Mouse (Mus musculus) bone marrow, adult 2 months (tissue): ENCODE measurements around the gene Col25a1. TPM values are rescaled to one million over a fixed set of nuclear protein-coding genes. Genes with fewer than 3 reads are reported as not detected.

Source experiments
- H3K27ac ChIP-seq: fragments of 200-500 bp; 2 replicates; pipeline ENCODE4 v1.5.1; 2012; ENCODE audit warnings: low read depth, mild to moderate bottlenecking, control low read depth, inconsistent platforms, low read length; ENCODE audit not compliant: control insufficient read depth, poor library complexity, insufficient read depth
- H3K4me1 ChIP-seq: fragments of 200-500 bp; 2 replicates; pipeline ENCODE4 v1.6.1; 2011; ENCODE audit warnings: low read length; ENCODE audit not compliant: control insufficient read depth, insufficient read depth
- H3K4me3 ChIP-seq: fragments of 200-500 bp; replicated peaks from 2 replicates; pipeline ENCODE3; 2011; ENCODE audit warnings: mild to moderate bottlenecking, low read depth, low read length, control low read depth; ENCODE audit not compliant: control insufficient read depth
- CTCF ChIP-seq: fragments of 200-500 bp; IDR thresholded peaks from 2 replicates; pipeline ENCODE4 v1.5.1; 2011; ENCODE audit warnings: low read length, control low read depth; ENCODE audit not compliant: control insufficient read depth, insufficient read depth
- POLR2A ChIP-seq: fragments of 200-500 bp; IDR thresholded peaks from 2 replicates; pipeline ENCODE4 v1.6.1; 2011; ENCODE audit warnings: low read depth, mild to moderate bottlenecking, control low read depth, low read length, borderline replicate concordance; ENCODE audit not compliant: control insufficient read depth
- WGBS: fragments of 180-500 bp; shearing (Covaris S2); methylation state at CpG from one replicate; pipeline ENCODE4 v1.1.7; 2018; 5-methylcytosine and 5-hydroxymethylcytosine counted together
- polyA plus RNA-seq: library from polyadenylated mRNA; stranded (reverse); fragments of >200 nt; gene quantifications from 2 replicates; pipeline ENCODE4 v1.2.4, GENCODE M21; 2011; ENCODE audit warnings: low replicate concordance; ENCODE audit not compliant: missing spikeins, insufficient read depth, insufficient read length

Col25a1 gene
- polyA plus RNA-seq, 1 experiment: not detected

GRCm38 (mm10) chr3:130180181-130180940, 49.1 kb downstream of the Col25a1 start:
- peak overlapping the region; percentile 40 for H3K4me3 ChIP-seq
- H3K27ac ChIP-seq: no peak overlapping the region
- TF ChIP-seq CTCF: no peak
- TF ChIP-seq POLR2A: no peak
- 1% methylated on average over 40 of the region's 40 CpGs for WGBS
- H3K4me1 ChIP-seq: no peaks in the 10 kb centered on the region

GRCm38 (mm10) chr3:130180964-130181590, 49.8 kb downstream of the Col25a1 start:
- WGBS: 2% methylated on average over 40 of the region's 40 CpGs
- no peak for TF ChIP-seq CTCF
- TF ChIP-seq POLR2A: no peak
- H3K27ac ChIP-seq: no peak overlapping the region

DNA sequence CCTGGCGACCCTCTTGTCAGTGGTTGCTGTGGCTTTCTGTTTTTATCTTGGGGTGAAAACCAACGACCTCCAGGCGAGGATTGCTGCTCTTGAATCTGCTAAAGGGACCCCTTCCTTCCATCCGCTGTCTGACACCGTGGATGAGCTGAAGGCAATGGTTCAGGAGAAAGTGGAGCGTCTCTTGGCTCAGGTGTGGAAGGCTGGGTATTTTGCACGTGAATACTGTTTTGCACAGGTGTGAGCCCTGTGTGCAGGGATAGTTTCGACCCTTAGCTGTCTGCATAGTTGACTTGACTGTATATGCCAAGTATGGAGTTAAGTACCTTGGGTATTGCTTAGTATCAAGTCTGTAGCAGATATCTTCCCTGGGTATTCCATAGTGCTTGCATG, 50.3 kb downstream of the Col25a1 start:
- WGBS: 22% methylated on average over 8 of the region's 8 CpGs
- Histone ChIP-seq H3K27ac (no peak overlapping the region), H3K4me1 (no peaks in the 10 kb centered on the region), H3K4me3 (no peak overlapping the region)
- TF ChIP-seq CTCF: no peak
- no peak for TF ChIP-seq POLR2A

More at GRCm38 (mm10) chr3:130180964-130181590, 49.8 kb downstream of the Col25a1 start:
- Histone ChIP-seq H3K4me3 (no peak overlapping the region), H3K4me1 (no peaks in the 10 kb centered on the region)

DNA sequence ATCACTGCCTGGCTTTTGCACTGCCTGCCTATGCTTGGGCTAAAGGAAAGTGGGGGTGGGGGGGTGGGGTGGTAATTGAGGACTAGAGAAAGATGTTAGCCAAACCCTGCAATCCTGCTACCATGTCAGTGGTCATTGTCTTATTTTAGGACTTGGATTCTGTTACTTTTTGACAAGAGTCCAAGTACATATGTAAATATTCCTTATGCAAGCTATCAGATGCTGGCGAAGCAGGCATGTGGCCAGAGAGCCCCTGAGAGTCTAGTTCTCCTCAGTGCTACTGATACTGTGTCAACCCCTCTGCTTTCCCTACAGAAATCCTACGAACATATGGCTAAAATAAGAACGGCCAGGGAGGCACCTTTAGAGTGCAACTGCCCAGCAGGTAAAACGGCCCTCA, 51.1 kb downstream of the Col25a1 start:
- H3K27ac ChIP-seq: no peak overlapping the region
- TF ChIP-seq POLR2A: no peak
- TF ChIP-seq CTCF: no peak
- WGBS: 66% methylated on average over 4 of the region's 4 CpGs
- H3K4me1 ChIP-seq: no peaks in the 10 kb centered on the region
- no peak overlapping the region for H3K4me3 ChIP-seq

DNA sequence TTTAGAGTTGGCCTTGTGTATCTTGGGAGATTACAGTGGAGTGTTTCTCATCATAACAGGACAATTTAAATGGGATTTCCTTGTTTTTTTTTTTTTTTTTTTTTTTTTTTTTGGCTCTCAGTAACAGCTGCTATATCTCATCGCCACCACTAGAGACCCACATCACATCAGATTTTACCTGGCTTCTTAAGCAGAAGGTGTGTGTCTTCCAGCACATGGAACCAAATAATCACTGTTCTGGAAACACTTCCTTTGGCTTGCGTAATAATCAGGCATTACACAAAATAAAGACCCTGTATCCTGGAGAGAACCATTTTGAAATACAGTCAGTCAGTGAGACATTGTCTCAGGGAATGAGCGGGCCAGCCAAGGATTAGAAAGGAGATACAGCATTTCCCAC, 53.8 kb downstream of the Col25a1 start:
- Histone ChIP-seq H3K4me3 (no peak overlapping the region), H3K27ac (no peak overlapping the region), H3K4me1 (no peaks in the 10 kb centered on the region)
- no peak for TF ChIP-seq POLR2A
- WGBS: 45% methylated on average over 3 of the region's 3 CpGs

- 69% methylated on average over 5 of the region's 5 CpGs for WGBS
- no peaks in the 10 kb centered on the region for H3K4me1 ChIP-seq
- no peak overlapping the region for H3K4me3 ChIP-seq
- TF ChIP-seq POLR2A: no peak
- no peak for TF ChIP-seq CTCF
- no peak overlapping the region for H3K27ac ChIP-seq
Observed at GRCm38 (mm10) chr3:130187588-130187987, 56.3 kb downstream of the Col25a1 start.

GRCm38 (mm10) chr3:130193450-130193849, 62.1 kb downstream of the Col25a1 start:
- H3K27ac ChIP-seq: no peak overlapping the region
- H3K4me3 ChIP-seq: no peak overlapping the region
- TF ChIP-seq POLR2A: no peak
- no peak for TF ChIP-seq CTCF
- no peaks in the 10 kb centered on the region for H3K4me1 ChIP-seq
- 79% methylated on average over 8 of the region's 8 CpGs for WGBS

DNA sequence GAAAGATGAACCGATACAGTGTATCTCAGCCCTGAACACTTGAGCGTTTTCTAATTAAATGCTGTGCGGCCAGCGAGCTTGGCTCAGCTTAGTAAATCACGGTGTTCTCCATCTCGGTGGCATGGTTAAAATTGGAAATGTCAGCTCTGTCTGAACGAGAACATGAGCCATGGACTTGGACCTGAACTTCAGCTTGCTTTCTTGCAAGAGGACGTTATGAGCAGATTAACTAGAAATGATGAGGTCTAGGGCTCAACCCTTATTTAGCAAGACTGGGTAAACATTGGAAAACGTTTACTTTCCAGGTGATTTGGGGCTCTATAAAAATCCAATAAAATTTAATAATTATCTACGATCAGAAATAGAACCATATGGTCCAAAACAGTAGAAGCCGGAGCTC, 83.3 kb downstream of the Col25a1 start:
- Histone ChIP-seq H3K4me3 (no peak overlapping the region), H3K4me1 (no peaks in the 10 kb centered on the region), H3K27ac (no peak overlapping the region)
- WGBS: 82% methylated on average over 11 of the region's 11 CpGs
- TF ChIP-seq POLR2A: no peak
- no peak for TF ChIP-seq CTCF

GRCm38 (mm10) chr3:130216141-130216540, 84.8 kb downstream of the Col25a1 start:
- no peak for TF ChIP-seq CTCF
- no peak for TF ChIP-seq POLR2A
- no peaks in the 10 kb centered on the region for H3K4me1 ChIP-seq
- H3K27ac ChIP-seq: no peak overlapping the region
- H3K4me3 ChIP-seq: no peak overlapping the region
